11 mouse cellular contexts compared by ENCODE assay signal in genomic region chr4:151907577-151908343, GRCm38 (mm10). TPM values are rescaled to one million over a fixed set of nuclear protein-coding genes. Genes with fewer than 3 reads are reported as not detected.
DNase-seq lines count a peak whose midpoint lies in the region; ATAC-seq and TF ChIP-seq lines count a peak whose summit lies in the region.
"Had no signal": no experiment of that assay in that cellular context is flagged by ENCODE, and none has a peak within 500 bp of the region (broad histone marks: within the 10 kb centered on the region; RNA-seq: fewer than 3 reads in every experiment).

No protein-coding gene starts in this region.

- H3K9ac ChIP-seq in intestine, embryonic 15.5 days: no peak overlapping the region
- H3K9ac ChIP-seq in intestine, postnatal 0 days (ENCODE audit: low read depth, low read length): no peak overlapping the region
- H3K9ac ChIP-seq in limb, embryonic 13.5 days: no peak overlapping the region
- no peak overlapping the region for H3K9ac ChIP-seq in midbrain, embryonic 16.5 days (ENCODE audit: low read depth, low read length)

- H3K36me3 ChIP-seq in intestine, embryonic 15.5 days: no peaks in the 10 kb centered on the region
- H3K36me3 ChIP-seq in intestine, postnatal 0 days (ENCODE audit: control insufficient read depth, insufficient read depth): no peaks in the 10 kb centered on the region
- no peaks in the 10 kb centered on the region for H3K36me3 ChIP-seq in limb, embryonic 13.5 days
- H3K36me3 ChIP-seq in midbrain, embryonic 16.5 days (ENCODE audit: control insufficient read depth, insufficient read depth, low read length): no peaks in the 10 kb centered on the region

- no peak for TF ChIP-seq CTCF in intestine, postnatal 0 days (IDR thresholded peaks at IDR 0.05; ENCODE audit: low read depth)

- H3K4me2 ChIP-seq in intestine, embryonic 15.5 days (replicated peaks): 0 out of 2 replicates have a peak overlapping the region, but pooled peaks have one; percentile 14
- no peak overlapping the region for H3K4me2 ChIP-seq in intestine, postnatal 0 days (replicated peaks; ENCODE audit: low read depth)
- H3K4me2 ChIP-seq in limb, embryonic 13.5 days (replicated peaks): 0 out of 2 replicates have a peak overlapping the region, but pooled peaks have one; percentile 25
- no peak overlapping the region for H3K4me2 ChIP-seq in midbrain, embryonic 16.5 days (ENCODE audit: low read length)

- DNase-seq in embryo, embryonic 10.5 days (ENCODE audit: low spot score): peak; percentile 51
- peak; percentile 27 for DNase-seq in gastrocnemius, postnatal 14 days
- no peak for DNase-seq in left cerebral cortex, adult 11 months (ENCODE audit: low spot score)
- no peak for DNase-seq in right cerebral cortex, postnatal 14 days
- DNase-seq: cerebellum, adult 11-12 months; right cerebral cortex, postnatal 4 days had no signal

- H3K27ac ChIP-seq in intestine, embryonic 15.5 days: no peak overlapping the region
- no peak overlapping the region for H3K27ac ChIP-seq in intestine, postnatal 0 days (ENCODE audit: low read depth, low read length)
- H3K27ac ChIP-seq in limb, embryonic 13.5 days: no peak overlapping the region
- no peak overlapping the region for H3K27ac ChIP-seq in midbrain, embryonic 16.5 days (ENCODE audit: low read length)

- no peaks in the 10 kb centered on the region for H3K9me3 ChIP-seq in intestine, embryonic 15.5 days
- no peaks in the 10 kb centered on the region for H3K9me3 ChIP-seq in intestine, postnatal 0 days (ENCODE audit: control insufficient read depth)
- no peaks in the 10 kb centered on the region for H3K9me3 ChIP-seq in limb, embryonic 13.5 days
- H3K9me3 ChIP-seq in midbrain, embryonic 16.5 days (replicated peaks; ENCODE audit: control insufficient read depth, low read length, poor library complexity, severe bottlenecking): no peaks in the 10 kb centered on the region

- no peak overlapping the region for H3K4me3 ChIP-seq in intestine, embryonic 15.5 days (replicated peaks)
- H3K4me3 ChIP-seq in intestine, postnatal 0 days (ENCODE audit: low read depth, low read length): no peak overlapping the region
- H3K4me3 ChIP-seq in limb, embryonic 13.5 days: no peak overlapping the region
- no peak overlapping the region for H3K4me3 ChIP-seq in midbrain, embryonic 16.5 days (ENCODE audit: low read depth, low read length)
- H3K4me3 ChIP-seq: megakaryocyte, embryonic 14.5 days had no signal

- 0 out of 2 replicates have a peak, but pooled peaks cover 4% of the 10 kb centered on the region for H3K4me1 ChIP-seq in intestine, embryonic 15.5 days (replicated peaks)
- H3K4me1 ChIP-seq in intestine, postnatal 0 days (replicated peaks; ENCODE audit: control insufficient read depth, insufficient read depth, low read length): no peaks in the 10 kb centered on the region; the same call in 1 of the 2 replicates
- H3K4me1 ChIP-seq in limb, embryonic 13.5 days: 0 out of 2 replicates have a peak, but pooled peaks cover 5% of the 10 kb centered on the region
- H3K4me1 ChIP-seq in midbrain, embryonic 16.5 days (ENCODE audit: control insufficient read depth, insufficient read depth, low read length): peaks cover 6% of the 10 kb centered on the region

- H3K27me3 ChIP-seq in intestine, embryonic 15.5 days (replicated peaks): 0 out of 2 replicates have a peak, but pooled peaks cover 2% of the 10 kb centered on the region
- H3K27me3 ChIP-seq in intestine, postnatal 0 days (replicated peaks; ENCODE audit: control insufficient read depth, insufficient read depth, low read length): 0 out of 2 replicates have a peak, but pooled peaks cover 8% of the 10 kb centered on the region
- H3K27me3 ChIP-seq in limb, embryonic 13.5 days: peaks cover 33% of the 10 kb centered on the region
- peaks cover 2% of the 10 kb centered on the region; the same call in 1 of the 2 replicates for H3K27me3 ChIP-seq in midbrain, embryonic 16.5 days (ENCODE audit: control insufficient read depth, insufficient read depth, low read depth, low read length)

- ATAC-seq in intestine, embryonic 15.5 days: no peak
- ATAC-seq in intestine, postnatal 0 days: no peak
- no peak for ATAC-seq in limb, embryonic 13.5 days (ENCODE audit: low FRiP score, low read depth)
- ATAC-seq in midbrain, embryonic 16.5 days: no peak

- intact Hi-C loops in gastrocnemius, postnatal 14 days (cut with DNase I; ENCODE audit: low total_unique reads): no loop called here

- 71% methylated on average over 26 of the region's 26 CpGs for WGBS in intestine, embryonic 15.5 days
- WGBS in intestine, postnatal 0 days: 75% methylated on average over 26 of the region's 26 CpGs
- 48% methylated on average over 26 of the region's 26 CpGs for WGBS in limb, embryonic 13.5 days
- WGBS in midbrain, embryonic 16.5 days: 77% methylated on average over 26 of the region's 26 CpGs

RNA-seq across cellular contexts. Expression of gene Dnajc11, which starts 25.7 kb away (rescaled TPM):
- polyA plus RNA-seq in intestine, embryonic 15.5 days (2015; fragmentation: Nextera tagmentation; extraction: Ambion mirVana): 73.2 and 75.6 TPM in 2 replicates
- 25.7 and 29.7 TPM in 2 replicates for polyA plus RNA-seq in intestine, postnatal 0 days (2015; fragmentation: Nextera tagmentation; extraction: Ambion mirVana)
- total RNA-seq in gastrocnemius, postnatal 14 days (2021): 10 to 100 TPM; 66.1 to 75.2 TPM
- polyA plus RNA-seq in limb, embryonic 13.5 days (2015; fragmentation: Nextera tagmentation; extraction: Ambion mirVana): 73.7 and 76.4 TPM in 2 replicates
- 81.3 and 81.6 TPM in 2 replicates for polyA plus RNA-seq in midbrain, embryonic 16.5 days (2015; fragmentation: Nextera tagmentation; extraction: Ambion mirVana)

RNA-seq across cellular contexts. Expression of gene Camta1, which starts 46.1 kb away (rescaled TPM):
- polyA plus RNA-seq in intestine, embryonic 15.5 days (2015; fragmentation: Nextera tagmentation; extraction: Ambion mirVana): 70.2 and 75.7 TPM in 2 replicates
- polyA plus RNA-seq in intestine, postnatal 0 days (2015; fragmentation: Nextera tagmentation; extraction: Ambion mirVana): 54.1 and 58.8 TPM in 2 replicates
- 10 to 100 TPM; 66.1 to 84.1 TPM for total RNA-seq in gastrocnemius, postnatal 14 days (2021)
- polyA plus RNA-seq in limb, embryonic 13.5 days (2015; fragmentation: Nextera tagmentation; extraction: Ambion mirVana): 93.5 and 112 TPM in 2 replicates
- polyA plus RNA-seq in midbrain, embryonic 16.5 days (2015; fragmentation: Nextera tagmentation; extraction: Ambion mirVana): 155 and 159 TPM in 2 replicates

Comparison
In these comparisons a context has a peak if more than half of its experiments do, and no peak if none do; other contexts are left out.
1. H3K4me2 ChIP-seq: peak in intestine, embryonic 15.5 days (single experiment) and limb, embryonic 13.5 days (single experiment); none in intestine, postnatal 0 days (single experiment) and midbrain, embryonic 16.5 days (single experiment).
2. DNase-seq: peak in embryo, embryonic 10.5 days (single experiment) and gastrocnemius, postnatal 14 days (single experiment); none in left cerebral cortex, adult 11 months (single experiment) and right cerebral cortex, postnatal 14 days (single experiment).